Mouse (Mus musculus) CH12.LX (cell line): ENCODE data around the gene Gm10663. TPM values are rescaled to one million over a fixed set of nuclear protein-coding genes. Genes with fewer than 3 reads are reported as not detected.

Experiments
- DNase-seq: peaks from one replicate; pipeline ENCODE4 v3.0.0-alpha.2; 2013; ENCODE audit errors: extremely low read depth
- H3K27ac ChIP-seq: 2 replicates; pipeline ENCODE4 v1.5.1; 2012; ENCODE audit warnings: low read depth, mild to moderate bottlenecking, control low read depth, moderate library complexity; ENCODE audit not compliant: insufficient read depth
- H3K27me3 ChIP-seq: replicated peaks from 2 replicates; pipeline ENCODE3; 2012; ENCODE audit warnings: inconsistent platforms
- H3K36me3 ChIP-seq, 2 experiments: replicated peaks in 1 of 2; 2 replicates each; pipeline versions ENCODE3 to v1.6.1; 2012; ENCODE audit warnings: inconsistent platforms in 1 of 2, low read length in 1 of 2, mild to moderate bottlenecking in 1 of 2, mixed read lengths in 1 of 2, moderate library complexity in 1 of 2; ENCODE audit not compliant: control insufficient read depth in 1 of 2, insufficient read depth in 1 of 2
- H3K4me1 ChIP-seq, 2 experiments: 2 replicates each; pipeline ENCODE4 v1.6.1; 2012; ENCODE audit warnings: inconsistent platforms in 1 of 2, moderate library complexity in 1 of 2; ENCODE audit not compliant: insufficient read depth in 2 of 2, control insufficient read depth in 1 of 2
- H3K4me2 ChIP-seq: 2 replicates; pipeline ENCODE4 v1.6.1; 2012; ENCODE audit warnings: low read depth, mild to moderate bottlenecking, control low read depth; ENCODE audit not compliant: poor library complexity, insufficient read depth, severe bottlenecking
- H3K4me3 ChIP-seq, 3 experiments: fragments of 150-350 bp in 1 of 3; sonication (generic) in 1 of 3; replicated peaks in 1 of 3; 2 replicates each; pipeline versions ENCODE3 to v1.5.1; 2011 to 2012; ENCODE audit warnings: low read depth in 2 of 3, low read length in 2 of 3, mild to moderate bottlenecking in 2 of 3, moderate library complexity in 2 of 3, control low read depth in 1 of 3, improper control_type of control experiment in 1 of 3, inconsistent platforms in 1 of 3, mixed read lengths in 1 of 3; ENCODE audit not compliant: poor library complexity in 1 of 3
- H3K79me2 ChIP-seq: replicated peaks from 2 replicates; pipeline ENCODE4 v1.6.1; 2012; ENCODE audit warnings: mild to moderate bottlenecking, moderate library complexity; ENCODE audit not compliant: control insufficient read depth, poor library complexity, insufficient read depth, severe bottlenecking; ENCODE audit errors: extremely low read depth
- H3K9ac ChIP-seq: 2 replicates; pipeline ENCODE4 v1.6.1; 2012; ENCODE audit warnings: low read depth, mild to moderate bottlenecking, control low read depth, moderate library complexity; ENCODE audit not compliant: insufficient read depth
- H3K9me3 ChIP-seq: replicated peaks from 2 replicates; pipeline ENCODE3; 2012; ENCODE audit warnings: low read length, inconsistent platforms, mixed read lengths
- CHD1 ChIP-seq: IDR thresholded peaks from 2 replicates; pipeline ENCODE4 v1.6.1; 2012; ENCODE audit warnings: low read depth, low read length, improper control_type of control experiment, inconsistent platforms
- CHD2 ChIP-seq: IDR thresholded peaks from 2 replicates; pipeline ENCODE4 v1.6.1; 2011; ENCODE audit warnings: low read length, improper control_type of control experiment
- CTCF ChIP-seq, 2 experiments: IDR thresholded peaks in 1 of 2; conservative IDR thresholded peaks in 1 of 2; 2 replicates each; pipeline ENCODE4 v1.5.1; 2011 to 2012; ENCODE audit warnings: low read depth in 2 of 2, low read length in 2 of 2, improper control_type of control experiment in 1 of 2, inconsistent platforms in 1 of 2, mild to moderate bottlenecking in 1 of 2, moderate library complexity in 1 of 2
- ELF1 ChIP-seq: IDR thresholded peaks from 2 replicates; pipeline ENCODE4 v1.6.1; 2014; ENCODE audit warnings: low read depth, mild to moderate bottlenecking, inconsistent platforms, low read length, improper control_type of control experiment
- EP300 ChIP-seq: IDR thresholded peaks from 2 replicates; pipeline ENCODE4 v1.6.1; 2011; ENCODE audit warnings: low read length, improper control_type of control experiment
- ETS1 ChIP-seq: conservative IDR thresholded peaks from 2 replicates; pipeline ENCODE4 v1.6.1; 2012; ENCODE audit warnings: low read depth, mild to moderate bottlenecking, inconsistent platforms, low read length, improper control_type of control experiment, moderate library complexity
- HCFC1 ChIP-seq: IDR thresholded peaks from 2 replicates; pipeline ENCODE4 v1.6.1; 2012; ENCODE audit warnings: low read depth, mild to moderate bottlenecking, inconsistent platforms, low read length, improper control_type of control experiment
- IRF4 ChIP-seq: IDR thresholded peaks from 2 replicates; pipeline ENCODE4 v1.6.1; 2014; ENCODE audit warnings: low read depth, mild to moderate bottlenecking, inconsistent platforms, low read length, improper control_type of control experiment
- JUND ChIP-seq: conservative IDR thresholded peaks from 2 replicates; pipeline ENCODE4 v1.6.1; 2011; ENCODE audit warnings: low read depth, low read length, improper control_type of control experiment
- MAFK ChIP-seq: IDR thresholded peaks from 2 replicates; pipeline ENCODE4 v1.6.1; 2011; ENCODE audit warnings: low read length, improper control_type of control experiment; ENCODE audit not compliant: insufficient replicate concordance
- MAX ChIP-seq: IDR thresholded peaks from 2 replicates; pipeline ENCODE4 v1.6.1; 2011; ENCODE audit warnings: low read length, improper control_type of control experiment
- MEF2A ChIP-seq: IDR thresholded peaks from 2 replicates; pipeline ENCODE4 v1.6.1; 2014; ENCODE audit warnings: low read depth, mild to moderate bottlenecking, inconsistent platforms, low read length, improper control_type of control experiment, borderline replicate concordance
- MXI1 ChIP-seq: IDR thresholded peaks from 2 replicates; pipeline ENCODE4 v1.6.1; 2011; ENCODE audit warnings: mild to moderate bottlenecking, low read depth, low read length, improper control_type of control experiment
- MYC ChIP-seq: IDR thresholded peaks from 2 replicates; pipeline ENCODE4 v1.6.1; 2011; ENCODE audit warnings: low read depth, mild to moderate bottlenecking, improper control_type of control experiment, low read length
- NRF1 ChIP-seq: IDR thresholded peaks from 2 replicates; pipeline ENCODE4 v1.6.1; 2014; ENCODE audit warnings: low read depth, mild to moderate bottlenecking, inconsistent platforms, low read length, improper control_type of control experiment, moderate library complexity
- POLR2A ChIP-seq: IDR thresholded peaks from 2 replicates; pipeline ENCODE4 v1.6.1; 2011; ENCODE audit warnings: low read depth, mild to moderate bottlenecking, improper control_type of control experiment, low read length
- TBP ChIP-seq: conservative IDR thresholded peaks from 2 replicates; pipeline ENCODE4 v1.6.1; 2011; ENCODE audit warnings: low read depth, low read length, improper control_type of control experiment
- UBTF ChIP-seq: IDR thresholded peaks from 2 replicates; pipeline ENCODE4 v1.6.1; 2012; ENCODE audit warnings: low read depth, mild to moderate bottlenecking, inconsistent platforms, low read length, improper control_type of control experiment, moderate library complexity
- USF1 ChIP-seq: IDR thresholded peaks from 2 replicates; pipeline ENCODE4 v1.6.1; 2014; ENCODE audit warnings: low read depth, mild to moderate bottlenecking, inconsistent platforms, low read length, improper control_type of control experiment
- USF2 ChIP-seq: conservative IDR thresholded peaks from 2 replicates; pipeline ENCODE4 v1.6.1; 2011; ENCODE audit warnings: low read depth, low read length, improper control_type of control experiment
- ZC3H11A ChIP-seq: IDR thresholded peaks from 2 replicates; pipeline ENCODE4 v1.6.1; 2012; ENCODE audit warnings: low read depth, mild to moderate bottlenecking, inconsistent platforms, low read length, improper control_type of control experiment
- ZKSCAN1 ChIP-seq: IDR thresholded peaks from 2 replicates; pipeline ENCODE4 v1.6.1; 2012; ENCODE audit warnings: low read depth, inconsistent platforms, low read length, improper control_type of control experiment, borderline replicate concordance
- ZMIZ1 ChIP-seq: IDR thresholded peaks from 2 replicates; pipeline ENCODE4 v1.6.1; 2012; ENCODE audit warnings: low read depth, mild to moderate bottlenecking, inconsistent platforms, low read length, improper control_type of control experiment
- ZNF384 ChIP-seq: IDR thresholded peaks from 2 replicates; pipeline ENCODE4 v1.6.1; 2012; ENCODE audit warnings: low read depth, low read length, improper control_type of control experiment, inconsistent platforms
- dilution Hi-C: fragments of 300-500 bp; cut with MboI; formaldehyde crosslinking; loops from 2 replicates; pipeline ENCODE4 v1.14.3; 2020; ENCODE audit warnings: low sequenced_read_pairs; ENCODE audit not compliant: extremely low pct_unique_long_range_greater_than_20kb, extremely low pct_ligation_motif_present
- in situ Hi-C: fragments of 300-500 bp; cut with MboI; formaldehyde crosslinking; loops from 3 replicates; pipeline ENCODE4 v1.14.3; 2019; ENCODE audit warnings: low sequenced_read_pairs, low pct_ligation_motif_present, low pct_unique_long_range_greater_than_20kb, mixed read lengths
- polyA plus RNA-seq: library from polyadenylated mRNA; unstranded; fragments of >175 nt; gene quantifications from 2 replicates; pipeline ENCODE4 v1.2.1, GENCODE M21; 2012; ENCODE audit warnings: low read depth; ENCODE audit not compliant: insufficient read length
- total RNA-seq, 2 experiments: library from RNA; depleted of rRNA; stranded (reverse); fragments of 300-350 nt in 1 of 2; fragments of >200 nt in 1 of 2; gene quantifications; 2 replicates each; pipeline ENCODE4 v1.2.3; 2012 to 2014

The Gm10663 gene
- total and polyA plus RNA-seq, 3 experiments: not detected

DNA sequence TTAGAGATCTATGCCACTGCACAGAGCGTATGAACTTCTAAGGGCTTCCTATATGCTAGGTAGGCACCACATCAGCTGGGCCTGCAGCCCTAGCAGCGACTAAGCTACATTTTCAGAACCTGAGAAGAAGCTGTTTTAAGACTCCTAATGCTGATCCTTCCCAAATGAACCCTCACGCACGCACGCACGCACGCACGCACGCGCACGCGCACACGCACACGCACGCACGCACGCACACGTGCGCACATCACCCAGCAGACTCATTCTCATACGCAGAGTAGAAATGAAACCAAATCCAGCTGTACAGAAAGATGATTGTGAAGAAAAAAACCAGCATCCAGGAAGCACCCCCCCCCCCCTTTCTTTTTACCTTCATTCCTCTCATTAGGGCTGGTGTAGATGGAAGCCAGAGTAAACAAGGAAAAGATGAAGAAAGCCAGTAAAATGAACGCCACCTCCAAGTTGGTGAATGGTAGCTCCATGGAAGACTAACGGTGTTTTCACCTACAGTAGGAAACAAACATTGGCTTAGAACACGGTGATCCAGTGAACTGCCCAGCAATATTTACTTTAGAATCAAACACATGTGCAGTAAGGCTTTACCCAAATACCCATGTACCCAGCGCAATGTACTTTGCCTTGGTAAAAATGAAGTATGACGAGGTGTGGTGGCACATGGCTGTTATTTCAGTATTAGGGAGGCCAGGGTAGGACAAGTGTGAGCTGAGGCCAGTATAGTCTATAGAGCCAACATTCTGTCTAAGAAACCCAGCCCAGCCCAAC is 33.3 kb downstream of the Gm10663 start:
- Histone ChIP-seq H3K4me2 (no peak overlapping the region), H3K9me3 (no peaks in the 10 kb centered on the region)
- DNase-seq: no peak
- dilution Hi-C loops: no loop called here
- TF ChIP-seq USF1 (no peak), NRF1 (no peak), MYC (no peak), POLR2A (no peak), IRF4 (no peak), MXI1 (no peak), ZC3H11A (no peak), MAX (no peak), MAFK (no peak), ZKSCAN1 (no peak), JUND (no peak), USF2 (no peak), CHD2 (no peak), CTCF (conservative IDR thresholded peaks at IDR 0.05 in 1 of 2, IDR thresholded peaks at IDR 0.05 in 1 of 2; ENCODE audit: low read depth in 2 of 2, low read length in 2 of 2) (no peak), MEF2A (no peak), ETS1 (no peak), ELF1 (no peak)
- TF ChIP-seq, all 38 proteins: peak for 0
- in situ Hi-C loops: loop anchor here (25.0 kb wide), 1 partner anchor 146 kb away; no protein-coding TSS in a partner anchor
- no peaks in the 10 kb centered on the region for H3K36me3 ChIP-seq
- H3K9ac ChIP-seq: no peak overlapping the region
- H3K27ac ChIP-seq: no peak overlapping the region
- no peaks in the 10 kb centered on the region for H3K79me2 ChIP-seq
- H3K4me3 ChIP-seq: no peak overlapping the region
- no peaks in the 10 kb centered on the region for H3K27me3 ChIP-seq
- peaks cover 3 to 9% of the 10 kb centered on the region in 2 experiments; a peak in 3 of 4 replicates for H3K4me1 ChIP-seq

DNA sequence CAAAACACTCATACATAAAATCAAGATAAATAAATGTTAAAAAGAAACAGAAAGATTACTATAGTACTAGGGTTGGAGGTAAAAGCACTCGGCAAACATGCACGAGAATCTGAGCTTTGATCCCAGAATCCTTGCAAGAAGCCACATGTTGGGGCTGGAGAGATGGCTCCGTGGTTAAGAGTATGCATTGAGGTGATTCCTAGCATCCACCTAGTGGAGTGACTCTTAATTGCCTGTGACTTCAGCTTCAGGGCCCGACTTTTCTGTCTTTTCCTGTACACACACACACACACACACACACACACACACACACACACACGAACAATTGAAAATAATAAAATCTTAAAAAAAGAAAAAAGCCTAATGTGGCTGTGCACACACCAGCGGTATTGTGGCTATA is 34.1 kb downstream of the Gm10663 start:
- H3K4me2 ChIP-seq: no peak overlapping the region
- no peak for DNase-seq
- no peaks in the 10 kb centered on the region for H3K79me2 ChIP-seq
- no peaks in the 10 kb centered on the region for H3K27me3 ChIP-seq
- dilution Hi-C loops (no loop called here), in situ Hi-C loops (loop anchor here (25.0 kb wide), 1 partner anchor 147 kb away; no protein-coding TSS in a partner anchor)
- no peak overlapping the region for H3K4me3 ChIP-seq
- peaks cover 3 to 9% of the 10 kb centered on the region in 2 experiments; a peak in 3 of 4 replicates for H3K4me1 ChIP-seq
- no peaks in the 10 kb centered on the region for H3K36me3 ChIP-seq
- H3K9me3 ChIP-seq: no peaks in the 10 kb centered on the region
- TF ChIP-seq UBTF: no peak
- no peak for TF ChIP-seq CHD1
- no peak for TF ChIP-seq ZMIZ1
- TF ChIP-seq ZNF384: no peak
- TF ChIP-seq JUND: no peak
- no peak for TF ChIP-seq TBP
- TF ChIP-seq HCFC1: no peak
- no peak for TF ChIP-seq MXI1
- no peak for TF ChIP-seq EP300
- TF ChIP-seq USF1: no peak
- no peak for TF ChIP-seq IRF4
- no peak for TF ChIP-seq ELF1
- TF ChIP-seq USF2: no peak
- TF ChIP-seq POLR2A: no peak
- H3K9ac ChIP-seq: no peak overlapping the region
- no peak overlapping the region for H3K27ac ChIP-seq
